ENCODE assay signal across 8 mouse cellular contexts in the genomic region with DNA sequence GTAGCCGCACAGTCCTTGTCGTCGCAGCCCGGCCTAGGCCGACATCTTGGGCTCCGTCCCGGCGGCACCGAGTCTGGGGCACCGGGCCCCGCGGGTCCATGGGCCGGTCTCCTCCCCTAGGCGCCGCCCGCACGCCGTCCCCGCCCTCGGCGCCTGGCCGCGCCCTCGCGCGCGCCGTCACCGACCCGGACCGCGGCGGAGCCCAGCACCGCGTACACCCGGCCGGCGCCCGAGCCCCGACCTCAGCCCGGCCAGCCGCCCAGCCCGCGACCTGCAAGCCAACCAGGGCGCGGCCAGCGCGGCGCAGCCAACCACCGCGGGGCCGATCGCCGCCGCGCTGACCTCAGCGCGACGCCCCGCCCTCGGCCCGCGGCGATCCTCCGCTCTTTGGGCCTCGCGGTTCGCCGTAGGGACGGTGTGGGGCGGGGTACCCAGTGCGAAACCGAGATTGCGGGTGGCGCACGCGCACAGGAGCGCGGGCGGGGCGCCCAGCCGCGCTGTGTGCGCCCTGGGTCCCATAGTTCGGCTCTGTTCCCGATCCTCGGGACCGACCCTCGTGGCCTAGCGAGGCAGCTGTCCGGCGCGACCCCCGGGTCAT. TPM values are rescaled to one million over a fixed set of nuclear protein-coding genes. Genes with fewer than 3 reads are reported as not detected.
A peak's percentile ranks its signal among the peaks of the same experiment; 100 is the strongest.
DNase-seq lines count a peak whose midpoint lies in the region; ATAC-seq and TF ChIP-seq lines count a peak whose summit lies in the region.

A gene (minus strand): TSS at position 343 of the 598 bp plus-strand sequence.

- H3K27ac ChIP-seq in ES-Bruce4 (ENCODE audit: insufficient read depth, low read length), result peak within 1 kb of the TSS; percentile 64
- peak within 1 kb of the TSS; percentile 96 for H3K27ac ChIP-seq in forebrain, postnatal 0 days (ENCODE audit: low read depth, low read length)
- peak within 1 kb of the TSS; percentile 99 for H3K27ac ChIP-seq in layer of hippocampus, adult 2 months
- H3K27ac ChIP-seq in olfactory bulb, adult 2 months (ENCODE audit: insufficient read depth, low read depth, low read length), result peak within 1 kb of the TSS; percentile 89

- peak; percentile 96 for DNase-seq in cerebellum, adult 11 months
- peak; percentile 96 for DNase-seq in forebrain, postnatal 0 days
- DNase-seq in heart, postnatal 36 days, result peak; percentile 96
- DNase-seq in layer of hippocampus, adult 2 months (ENCODE audit: low spot score in 2 of 2), result peak; percentile 93 to 96
- peak; percentile 95 for DNase-seq in lung, adult 2 months
- peak; percentile 21 for DNase-seq in thymus, postnatal 14 days

- peak within 1 kb of the TSS; percentile 98 for H3K4me3 ChIP-seq in ES-Bruce4 (ENCODE audit: low read depth, low read length)
- peak within 1 kb of the TSS; percentile 95 for H3K4me3 ChIP-seq in forebrain, postnatal 0 days (ENCODE audit: low read depth, low read length)
- H3K4me3 ChIP-seq in layer of hippocampus, adult 2 months, result peak within 1 kb of the TSS; percentile 92
- peak within 1 kb of the TSS; percentile 68 for H3K4me3 ChIP-seq in lung, adult 2 months (replicated peaks; ENCODE audit: extremely low read depth, low read depth, low read length)
- H3K4me3 ChIP-seq in olfactory bulb, adult 2 months (ENCODE audit: insufficient read depth, low read depth, low read length), result peak within 1 kb of the TSS; percentile 96

- H3K9ac ChIP-seq in ES-Bruce4 (ENCODE audit: low read depth, poor library complexity, severe bottlenecking), result peak within 1 kb of the TSS; percentile 96
- peak within 1 kb of the TSS; percentile 91 for H3K9ac ChIP-seq in forebrain, postnatal 0 days

- H3K27me3 ChIP-seq in ES-Bruce4 (ENCODE audit: control insufficient read depth, insufficient read depth, low read length, poor library complexity, severe bottlenecking), result no peaks in the 10 kb centered on the region
- no peaks in the 10 kb centered on the region for H3K27me3 ChIP-seq in forebrain, postnatal 0 days (ENCODE audit: insufficient read depth, low read length)

- TF ChIP-seq CTCF in ES-Bruce4 (IDR thresholded peaks at IDR 0.05; ENCODE audit: low read depth, low read length), result no peak
- TF ChIP-seq CTCF in forebrain, postnatal 0 days (IDR thresholded peaks at IDR 0.05; ENCODE audit: low read depth), result no peak
- TF ChIP-seq CTCF in layer of hippocampus, adult 2 months (conservative IDR thresholded peaks at IDR 0.05), result no peak
- TF ChIP-seq CTCF in lung, adult 2 months (IDR thresholded peaks at IDR 0.05; ENCODE audit: insufficient read depth, low read length), result no peak
- TF ChIP-seq CTCF in olfactory bulb, adult 2 months (IDR thresholded peaks at IDR 0.05; ENCODE audit: insufficient read depth, low read depth, low read length), result no peak

- ATAC-seq in forebrain, postnatal 0 days, result peak; percentile 95

- H3K9me3 ChIP-seq in ES-Bruce4 (replicated peaks; ENCODE audit: control insufficient read depth, insufficient read depth, low read length, poor library complexity, severe bottlenecking), result no peaks in the 10 kb centered on the region
- no peaks in the 10 kb centered on the region for H3K9me3 ChIP-seq in forebrain, postnatal 0 days (ENCODE audit: low read length)

- TF ChIP-seq POLR2A in ES-Bruce4 (IDR thresholded peaks at IDR 0.05; ENCODE audit: insufficient read depth, low read length), result peak; percentile 52
- peak; percentile 98 for TF ChIP-seq POLR2A in lung, adult 2 months (IDR thresholded peaks at IDR 0.05; ENCODE audit: borderline replicate concordance, extremely low read depth, low read depth, low read length)
- TF ChIP-seq POLR2A in olfactory bulb, adult 2 months (IDR thresholded peaks at IDR 0.05; ENCODE audit: insufficient read depth, low read depth, low read length), result peak; percentile 95

- intact Hi-C loops in heart, postnatal 36 days (cut with DNase I), result loop anchor here (2.0 kb wide), 1 partner anchor 17 kb away; no protein-coding TSS in a partner anchor

- 4% methylated on average over 80 of the region's 94 CpGs for WGBS in forebrain, postnatal 0 days
- under 1% methylated on average over 94 of the region's 94 CpGs for WGBS in lung, adult 2 months
- WGBS in olfactory bulb, adult 2 months, result 1% methylated on average over 93 of the region's 94 CpGs

- TF ChIP-seq EP300 in ES-Bruce4 (IDR thresholded peaks at IDR 0.05; ENCODE audit: insufficient read depth, low read depth, low read length), result 0 out of 2 replicates have a peak, but pooled peaks have one; percentile 36

- peak within 1 kb of the TSS; percentile 90 for H3K4me2 ChIP-seq in forebrain, postnatal 0 days (ENCODE audit: low read depth)

- H3K4me1 ChIP-seq in ES-Bruce4 (ENCODE audit: control insufficient read depth, insufficient read depth, low read length), result peaks cover 2% of the 10 kb centered on the region
- H3K4me1 ChIP-seq in forebrain, postnatal 0 days (ENCODE audit: insufficient read depth), result peaks cover 18% of the 10 kb centered on the region
- H3K4me1 ChIP-seq in lung, adult 2 months (ENCODE audit: control insufficient read depth, insufficient read depth, low read length), result peaks cover 14% of the 10 kb centered on the region
- peaks cover 11% of the 10 kb centered on the region for H3K4me1 ChIP-seq in olfactory bulb, adult 2 months (ENCODE audit: control insufficient read depth, insufficient read depth, low read length)

- H3K36me3 ChIP-seq in ES-Bruce4 (ENCODE audit: control insufficient read depth, insufficient read depth, low read length, poor library complexity, severe bottlenecking), result no peaks in the 10 kb centered on the region
- H3K36me3 ChIP-seq in forebrain, postnatal 0 days (ENCODE audit: insufficient read depth), result no peaks in the 10 kb centered on the region

RNA-seq across cellular contexts. Expression of the gene that starts here (rescaled TPM):
- 52.3 and 58.9 TPM in 2 replicates for polyA plus RNA-seq in ES-Bruce4 (2011; ENCODE audit: insufficient read depth, insufficient read length, low read depth, missing spikeins)
- 113 and 139 TPM in 2 replicates for total RNA-seq in forebrain, postnatal 0 days (2014; rRNA removed)
- 28.0 and 31.1 TPM in 2 replicates for polyA plus RNA-seq in forebrain, postnatal 0 days (2015; fragmentation: Nextera tagmentation; extraction: Ambion mirVana)
- 10 to 100 TPM; 54.6 to 62.5 TPM for total RNA-seq in heart, postnatal 36 days (2021)
- total RNA-seq in layer of hippocampus, adult 2 months (2021), result 100 to 1,000 TPM; 113 to 122 TPM
- 305 and 359 TPM in 2 replicates for polyA plus RNA-seq in lung, adult 2 months (2012; rRNA removed)
- not detected in 2 replicates for polyA plus RNA-seq in olfactory bulb, adult 2 months (2012; ENCODE audit: insufficient read depth, insufficient read length, low replicate concordance, missing spikeins)

Comparison
In these comparisons a context has a peak if more than half of its experiments do, and no peak if none do; other contexts are left out.
1. Peak in every context shown above with its lines: DNase-seq, ATAC-seq, H3K4me3 ChIP-seq and H3K27ac ChIP-seq.
2. DNase-seq: peak in every context shown above with its lines; median percentile 96 in cerebellum, adult 11 months; 96 in forebrain, postnatal 0 days; 96 in heart, postnatal 36 days; 95 in lung, adult 2 months; 94 in layer of hippocampus, adult 2 months; 21 in thymus, postnatal 14 days.